Mouse (Mus musculus): ENCODE results near the gene Ppil4. TPM values are rescaled to one million over a fixed set of nuclear protein-coding genes. Genes with fewer than 3 reads are reported as not detected.

Gene Ppil4
- total and polyA plus RNA-seq, 3 experiments: 30.5 to 86.3 (median 34.7) TPM

DNA sequence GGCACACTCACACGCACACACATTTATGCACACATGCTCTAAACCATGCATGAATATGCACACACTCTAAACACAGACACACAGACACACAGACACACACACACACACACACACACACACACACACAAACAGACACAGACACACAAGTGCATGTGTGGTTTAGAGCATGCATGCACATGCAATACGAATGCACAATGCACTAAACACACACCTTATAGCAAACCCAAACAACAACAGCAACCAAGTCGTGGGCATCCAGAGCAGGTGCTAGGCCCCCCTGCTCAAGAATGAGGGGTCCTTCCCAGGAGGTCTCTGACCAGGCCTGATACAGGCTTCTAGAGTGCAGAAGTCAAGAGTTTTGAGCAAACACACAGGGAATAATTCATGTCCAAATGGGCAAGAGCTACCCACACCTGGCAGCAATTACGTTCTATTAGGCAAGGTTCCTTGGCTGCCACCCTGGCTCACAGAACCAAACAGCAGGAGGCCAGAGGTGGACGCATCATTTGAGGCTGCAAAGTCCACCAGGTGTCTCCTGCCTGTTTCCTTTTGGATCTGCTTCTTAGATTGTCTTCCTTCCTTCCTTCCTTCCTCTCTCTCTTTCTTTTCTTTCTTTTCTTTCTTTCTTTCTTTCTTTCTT, 78.8 kb downstream of the Ppil4 start:
- DNase-seq (ENCODE audit: low read depth, low spot score): no peak
- H3K36me3 ChIP-seq (ENCODE audit: control insufficient read depth in 1 of 2, insufficient read depth in 2 of 2, low read length in 2 of 2): no peaks in the 10 kb centered on the region
- no peaks in the 10 kb centered on the region for H3K27me3 ChIP-seq (ENCODE audit: control insufficient read depth in 1 of 2, insufficient read depth in 2 of 2, low read length in 2 of 2)
- H3K9me3 ChIP-seq (replicated peaks; ENCODE audit: insufficient read depth, low read length): no peaks in the 10 kb centered on the region
- no peak overlapping the region for H3K9ac ChIP-seq (ENCODE audit: control insufficient read depth, low read depth, low read length, poor library complexity, severe bottlenecking)
- no peaks in the 10 kb centered on the region; a peak in 1 of 4 replicates for H3K4me1 ChIP-seq (ENCODE audit: control insufficient read depth in 1 of 2, insufficient read depth in 2 of 2, low read length in 2 of 2)
- TF ChIP-seq SMC3 (IDR thresholded peaks at IDR 0.05; ENCODE audit: low read depth, low read length) (no peak), MYB (IDR thresholded peaks at IDR 0.05; ENCODE audit: low read depth, low read length) (no peak), CHD1 (IDR thresholded peaks at IDR 0.05; ENCODE audit: low read depth, low read length) (no peak), KAT2A (conservative IDR thresholded peaks at IDR 0.05; ENCODE audit: low read depth, low read length) (no peak), MAZ (IDR thresholded peaks at IDR 0.05; ENCODE audit: low read depth, low read length) (no peak), TBP (IDR thresholded peaks at IDR 0.05; ENCODE audit: low read depth, low read length) (no peak), NELFE (IDR thresholded peaks at IDR 0.05; ENCODE audit: low read depth, low read length) (no peak), RCOR1 (IDR thresholded peaks at IDR 0.05; ENCODE audit: low read depth, low read length) (no peak), GATA1 (IDR thresholded peaks at IDR 0.05; ENCODE audit: low read depth, low read length) (no peak)
- H3K79me2 ChIP-seq (ENCODE audit: control insufficient read depth, insufficient read depth, low read length, poor library complexity): no peaks in the 10 kb centered on the region
- H3K27ac ChIP-seq (ENCODE audit: control insufficient read depth, low read depth, low read length): no peak overlapping the region
- no peak overlapping the region for H3K4me3 ChIP-seq (ENCODE audit: control insufficient read depth in 1 of 2, insufficient read depth in 1 of 2, low read depth in 2 of 2, low read length in 2 of 2)

Other genes with a start within 250 kb of the Ppil4 start
- gene Lrp11, start 203.1 kb upstream of the Ppil4 start, total RNA-seq (2012; rRNA removed): 0.72 and 0.92 TPM in 2 replicates
- gene Lrp11, start 203.1 kb upstream of the Ppil4 start, polyA plus RNA-seq (2012; ENCODE audit: insufficient read depth in 1 of 2, insufficient read length in 2 of 2, low read depth in 1 of 2, low replicate concordance in 2 of 2, missing spikeins in 1 of 2): 1 to 10 TPM in 1 of 2 experiments, not detected in 1; 1.0 TPM
- 64.7 and 70.5 TPM in 2 replicates for gene Nup43, start 125.4 kb upstream of the Ppil4 start, total RNA-seq (2012; rRNA removed)
- gene Nup43, start 125.4 kb upstream of the Ppil4 start, polyA plus RNA-seq (2012; ENCODE audit: insufficient read depth in 1 of 2, insufficient read length in 2 of 2, low read depth in 1 of 2, low replicate concordance in 2 of 2, missing spikeins in 1 of 2): 10 to 100 TPM in 1 of 2 experiments, not detected in 1; 52.9 TPM
- 121 and 123 TPM in 2 replicates for gene Pcmt1, start 111.8 kb upstream of the Ppil4 start, total RNA-seq (2012; rRNA removed)
- gene Pcmt1, start 111.8 kb upstream of the Ppil4 start, polyA plus RNA-seq (2012; ENCODE audit: insufficient read depth in 1 of 2, insufficient read length in 2 of 2, low read depth in 1 of 2, low replicate concordance in 2 of 2, missing spikeins in 1 of 2): 10 to 100 TPM in 1 of 2 experiments, not detected in 1; 90.7 TPM
- gene Lats1, start 111.7 kb upstream of the Ppil4 start, total RNA-seq (2012; rRNA removed): 11.1 and 12.0 TPM in 2 replicates
- 10 to 100 TPM; 17.8 to 73.4 TPM for gene Lats1, start 111.7 kb upstream of the Ppil4 start, polyA plus RNA-seq (2012; ENCODE audit: insufficient read depth in 1 of 2, insufficient read length in 2 of 2, low read depth in 1 of 2, low replicate concordance in 2 of 2, missing spikeins in 1 of 2)
- gene Katna1, start 66.9 kb upstream of the Ppil4 start, total RNA-seq (2012; rRNA removed): 46.0 and 47.5 TPM in 2 replicates
- 100 to 1,000 TPM in 1 of 2 experiments, 10 to 100 TPM in 1; 43.3 to 222 TPM for gene Katna1, start 66.9 kb upstream of the Ppil4 start, polyA plus RNA-seq (2012; ENCODE audit: insufficient read depth in 1 of 2, insufficient read length in 2 of 2, low read depth in 1 of 2, low replicate concordance in 2 of 2, missing spikeins in 1 of 2)
- gene Ginm1, start 67 bp upstream of the Ppil4 start, total RNA-seq (2012; rRNA removed): 9.2 and 9.7 TPM in 2 replicates
- gene Ginm1, start 67 bp upstream of the Ppil4 start, polyA plus RNA-seq (2012; ENCODE audit: insufficient read depth in 1 of 2, insufficient read length in 2 of 2, low read depth in 1 of 2, low replicate concordance in 2 of 2, missing spikeins in 1 of 2): 10 to 100 TPM in 1 of 2 experiments, not detected in 1; 13.8 TPM
- gene Zc3h12d, start 39.6 kb downstream of the Ppil4 start, total RNA-seq (2012; rRNA removed): not detected in 2 replicates
- gene Zc3h12d, start 39.6 kb downstream of the Ppil4 start, polyA plus RNA-seq (2012; ENCODE audit: insufficient read depth in 1 of 2, insufficient read length in 2 of 2, low read depth in 1 of 2, low replicate concordance in 2 of 2, missing spikeins in 1 of 2): not detected
- 21.6 and 24.4 TPM in 2 replicates for gene Tab2, start 163.3 kb downstream of the Ppil4 start, total RNA-seq (2012; rRNA removed)
- 100 to 1,000 TPM in 1 of 2 experiments, 10 to 100 TPM in 1; 70.5 to 101 TPM for gene Tab2, start 163.3 kb downstream of the Ppil4 start, polyA plus RNA-seq (2012; ENCODE audit: insufficient read depth in 1 of 2, insufficient read length in 2 of 2, low read depth in 1 of 2, low replicate concordance in 2 of 2, missing spikeins in 1 of 2)